Mouse (Mus musculus): ENCODE data around the gene Padi1.

Padi1 gene

DNA sequence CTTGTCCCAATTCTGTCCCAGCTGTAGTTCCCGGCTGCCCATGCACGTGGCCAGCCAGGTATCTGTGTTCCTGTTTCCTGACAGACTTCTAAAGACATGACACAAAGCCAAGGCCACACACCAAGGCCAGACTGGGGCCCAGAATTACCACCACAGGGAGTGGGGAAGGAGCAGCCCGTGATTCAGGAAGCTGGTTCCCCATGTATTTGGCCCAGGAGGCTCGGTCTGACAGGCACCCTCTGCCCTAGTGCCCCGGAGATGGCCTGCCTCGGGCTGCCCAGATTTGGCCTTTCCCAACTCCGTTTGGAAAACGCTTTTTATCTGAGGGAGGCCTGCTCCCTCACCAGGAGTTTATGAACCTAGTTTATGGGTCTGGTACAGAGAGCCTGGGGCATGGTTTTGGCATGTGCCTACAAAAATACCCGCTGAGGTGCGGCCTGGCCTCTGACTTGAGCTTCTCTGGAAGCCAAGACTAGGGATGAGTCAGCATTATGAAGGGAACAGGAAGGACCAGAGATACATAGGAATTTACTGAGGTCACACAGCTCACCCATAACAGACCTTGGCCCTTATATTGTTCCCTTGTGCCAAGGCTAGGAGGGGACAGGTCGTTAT, 16.6 kb upstream of the Padi1 start:
- DNase-seq (ENCODE audit: low spot score), result no peak

DNA sequence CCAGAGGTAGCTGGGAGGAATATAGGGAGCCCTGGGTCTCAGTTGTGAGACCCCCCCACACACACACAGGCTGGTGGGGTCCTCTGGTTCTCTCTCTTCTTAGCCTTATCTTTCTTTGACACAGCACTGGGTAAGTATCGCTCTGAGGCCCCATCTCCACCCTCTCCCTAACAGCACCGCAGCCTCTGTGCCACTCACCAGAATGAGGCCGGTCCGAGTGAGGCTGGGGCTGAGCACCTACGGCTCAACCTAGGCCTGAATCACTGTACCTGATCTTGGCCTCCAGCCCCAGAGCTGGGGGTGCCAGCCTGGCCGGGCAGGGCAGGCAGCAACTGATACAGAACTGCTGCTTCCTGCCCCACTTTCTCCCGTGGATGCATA, 15.2 kb upstream of the Padi1 start:
- no peak for DNase-seq (ENCODE audit: low spot score)

DNA sequence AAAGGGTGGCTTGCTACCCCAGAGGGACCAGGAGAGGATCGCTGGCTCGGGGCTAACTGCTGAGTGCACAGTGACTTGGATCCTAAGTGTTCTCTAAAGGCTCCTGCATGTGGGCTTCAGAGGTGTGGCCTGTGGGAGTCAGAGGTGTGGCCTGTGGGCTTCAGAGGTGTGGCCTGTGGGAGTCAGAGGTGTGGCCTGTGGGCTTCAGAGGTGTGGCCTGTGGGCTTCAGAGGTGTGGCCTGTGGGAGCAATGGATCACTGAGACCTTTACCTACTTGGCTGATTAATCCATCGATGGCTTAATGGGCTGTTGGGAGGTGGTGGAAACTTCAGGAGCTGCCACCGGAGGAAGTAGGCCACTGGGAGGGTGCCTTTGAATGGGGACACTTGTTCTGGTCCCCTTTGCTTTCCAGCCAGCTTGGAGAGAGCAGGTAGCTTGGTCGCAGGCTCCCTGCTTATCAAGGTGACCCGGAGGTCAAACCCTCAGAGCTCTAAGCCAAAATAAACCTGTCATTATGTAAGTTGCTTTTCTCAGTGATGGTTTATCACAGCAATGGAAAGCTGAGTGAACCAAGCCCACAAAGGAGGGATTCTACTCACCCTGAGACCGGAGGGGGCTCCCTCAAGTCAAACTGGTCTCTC, 14.7 kb upstream of the Padi1 start:
- DNase-seq (ENCODE audit: low spot score), result no peak

DNA sequence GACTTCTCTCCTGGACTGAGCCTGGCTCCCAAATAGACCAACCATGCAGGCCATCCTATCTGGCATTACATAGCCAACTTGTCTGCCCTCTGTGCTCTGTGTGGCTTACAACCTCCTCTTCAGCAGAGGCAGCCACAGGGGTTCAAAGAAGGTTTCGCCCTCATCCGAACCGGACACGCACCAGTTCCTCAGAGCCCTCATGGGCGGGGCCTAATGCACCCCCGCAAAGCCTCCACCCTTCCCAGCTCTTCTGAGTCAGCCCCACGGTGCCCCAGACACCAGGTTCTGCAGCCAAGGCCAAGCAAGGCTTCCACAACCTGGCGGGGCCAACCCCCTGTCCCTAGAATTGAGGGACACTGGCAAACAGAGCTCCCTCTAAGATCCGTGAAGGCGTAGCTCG, 13.7 kb upstream of the Padi1 start:
- no peak for DNase-seq (ENCODE audit: low spot score)

DNA sequence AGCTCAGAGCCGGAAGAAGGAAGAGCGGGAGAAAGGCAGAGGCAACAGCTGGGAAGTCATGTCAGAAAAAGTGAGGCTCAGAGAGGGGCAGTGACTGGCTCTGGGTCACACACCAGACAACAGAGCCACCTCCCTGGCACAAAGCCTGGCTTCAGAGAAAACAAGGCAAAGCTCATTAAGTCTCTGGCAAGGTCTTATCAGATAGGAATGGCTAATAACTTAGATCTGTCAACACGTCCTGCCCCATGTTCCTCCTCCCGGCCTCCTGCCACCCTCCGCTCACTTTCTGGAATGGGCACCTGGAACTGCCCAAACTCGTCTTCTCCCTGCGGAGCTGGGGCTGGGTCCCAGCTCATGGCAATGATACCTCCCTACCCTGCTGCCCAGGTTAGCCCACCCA, 12.2 kb upstream of the Padi1 start:
- no peak for DNase-seq (ENCODE audit: low spot score)

DNA sequence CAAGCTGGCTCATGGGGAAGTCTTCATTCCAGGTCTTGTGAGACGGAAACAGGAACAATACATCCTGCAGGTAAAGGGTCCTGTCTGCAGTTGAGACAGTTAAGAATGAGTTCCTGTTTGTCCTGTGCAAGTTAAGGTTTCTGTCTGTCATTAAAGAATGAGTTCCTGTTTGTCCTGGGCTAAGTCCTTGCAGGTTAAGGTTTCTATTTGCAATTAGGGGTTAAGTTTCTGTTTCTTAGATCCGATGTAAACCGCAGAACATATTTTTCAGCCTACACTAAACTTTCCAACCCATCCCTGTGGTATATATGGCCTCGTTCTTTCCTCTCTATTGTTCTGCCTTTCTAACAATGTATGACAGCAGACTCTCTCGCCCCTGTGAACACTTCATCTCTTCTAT, 11.5 kb upstream of the Padi1 start:
- no peak for DNase-seq (ENCODE audit: low spot score)

DNA sequence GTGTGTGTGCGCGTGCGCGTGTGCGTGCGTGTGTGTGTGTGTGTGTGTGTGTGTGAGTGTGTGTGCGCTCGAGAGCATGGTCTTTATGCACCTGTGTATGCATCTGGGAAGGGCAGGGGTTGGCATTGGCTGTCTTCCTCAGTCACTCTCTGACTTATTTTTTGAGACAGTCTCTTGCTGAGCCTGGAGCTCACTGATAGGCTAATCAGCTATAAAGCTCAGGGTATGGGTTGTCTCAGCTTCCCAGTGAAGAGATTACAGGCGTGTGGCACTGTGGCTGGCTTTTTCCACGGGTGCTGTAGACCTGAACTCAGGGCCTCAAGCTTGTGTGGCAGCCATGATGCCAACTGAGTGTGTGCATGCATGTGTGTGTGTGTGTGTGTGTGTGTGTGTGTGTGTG, 9.6 kb upstream of the Padi1 start:
- no peak for DNase-seq (ENCODE audit: low spot score)

DNA sequence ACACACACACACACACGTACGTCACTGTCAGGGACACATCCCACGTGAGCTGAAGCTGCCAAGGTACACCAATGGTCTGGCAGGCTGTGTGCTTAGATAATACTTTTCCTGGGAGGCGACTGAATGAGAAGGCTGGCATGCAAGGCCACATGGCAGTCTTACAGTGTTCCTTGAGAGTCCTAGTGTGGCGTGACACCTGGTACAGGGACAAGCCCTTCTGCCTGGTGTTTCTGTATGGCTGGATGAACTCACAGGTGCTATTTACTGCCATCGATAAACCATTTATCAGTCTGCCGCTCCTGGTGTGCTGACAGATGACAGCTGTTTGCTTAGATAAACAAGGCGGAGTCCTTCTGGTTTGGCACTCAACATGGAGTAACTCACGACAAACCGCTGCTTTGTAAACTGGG, 8.9 kb upstream of the Padi1 start:
- DNase-seq (ENCODE audit: low spot score), result no peak

DNA sequence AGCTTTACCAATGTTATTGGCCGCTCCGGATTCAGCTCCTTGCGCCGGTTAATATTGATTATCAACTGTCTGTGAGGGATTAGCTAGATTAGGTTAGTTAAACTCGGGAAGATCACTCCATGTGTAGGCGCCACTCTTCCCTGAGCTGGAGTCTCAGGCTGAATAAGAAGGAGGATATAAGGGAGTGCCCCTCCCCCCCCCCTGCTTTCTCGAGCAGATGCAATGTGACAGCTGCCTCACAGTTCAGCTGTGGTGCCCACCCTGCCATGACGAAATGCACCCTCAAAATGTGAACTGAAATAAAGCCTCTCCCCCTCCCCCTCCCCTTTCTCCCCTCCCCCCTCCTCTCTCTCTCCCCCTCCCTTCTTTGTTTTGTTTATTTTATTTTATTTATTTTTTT, 8.0 kb upstream of the Padi1 start:
- no peak for DNase-seq (ENCODE audit: low spot score)

DNA sequence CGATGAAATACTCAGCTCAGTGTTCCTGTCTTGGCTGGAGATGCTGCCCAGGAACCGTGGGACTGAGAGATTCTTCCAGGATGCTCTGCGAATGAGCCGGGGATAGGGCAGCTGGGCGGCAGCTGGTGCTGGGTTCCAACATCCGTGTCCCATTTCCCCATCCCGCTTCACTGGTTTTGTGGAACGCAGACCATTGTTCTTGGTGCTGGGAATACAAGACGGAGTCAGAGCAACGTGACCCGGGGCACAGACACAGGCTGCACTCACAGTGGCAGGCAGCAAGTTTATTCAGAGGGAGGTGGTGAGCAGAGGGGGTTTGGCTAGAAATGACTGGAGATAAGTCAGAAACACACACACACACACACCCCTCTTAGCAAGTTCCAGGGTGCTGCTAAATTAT, 3.7 kb upstream of the Padi1 start:
- DNase-seq (ENCODE audit: low spot score), result no peak

DNA sequence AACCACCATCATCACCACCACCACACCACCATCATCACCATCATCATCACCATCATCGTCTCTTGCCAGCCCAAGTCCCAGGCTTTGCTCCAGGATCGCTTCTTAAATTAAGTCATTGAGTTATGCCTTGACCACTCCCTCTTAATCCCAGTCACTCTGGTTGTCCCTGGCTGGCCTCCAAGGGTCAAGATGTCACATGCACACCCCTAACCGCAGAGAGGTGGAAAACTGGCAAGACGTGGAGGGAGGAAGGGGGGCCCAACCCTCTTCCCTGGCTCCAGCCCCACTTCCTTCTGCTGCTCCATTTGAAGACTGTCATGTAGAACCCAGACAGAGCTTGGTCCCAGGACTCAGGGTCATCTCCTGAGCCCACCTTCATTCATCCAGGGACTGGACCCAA, 587 bp downstream of the Padi1 start:
- DNase-seq (ENCODE audit: low spot score), result no peak

DNA sequence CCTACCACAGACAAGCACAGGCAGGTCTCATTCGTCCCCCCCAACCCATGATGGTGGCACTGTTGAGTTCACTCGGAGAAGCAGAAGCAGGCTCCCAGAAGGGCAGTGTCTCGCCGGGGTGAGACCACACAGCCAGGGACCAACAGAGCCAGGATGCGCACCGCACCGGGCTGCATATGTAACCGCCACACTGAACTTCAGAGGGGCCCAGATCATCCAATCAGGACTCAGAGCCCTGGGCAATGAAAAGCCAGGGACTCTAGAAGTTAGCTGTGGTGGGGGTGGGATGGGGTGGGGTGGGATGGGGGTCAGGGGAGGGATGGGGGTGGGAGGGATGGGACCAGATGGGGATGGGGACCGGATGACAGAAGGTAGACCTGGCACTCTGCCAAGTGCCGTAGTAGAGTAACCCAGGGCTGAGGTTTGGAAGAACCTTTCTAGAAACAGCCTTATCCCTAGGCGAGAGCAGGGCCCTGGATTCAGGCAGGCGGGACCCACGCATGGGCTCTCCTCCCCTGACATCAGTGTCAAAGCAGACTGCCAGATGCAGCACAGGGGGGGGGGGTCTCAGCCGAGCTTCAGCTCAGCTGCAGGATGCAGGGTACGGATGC, 1.8 kb downstream of the Padi1 start:
- DNase-seq (ENCODE audit: low spot score), result no peak

DNA sequence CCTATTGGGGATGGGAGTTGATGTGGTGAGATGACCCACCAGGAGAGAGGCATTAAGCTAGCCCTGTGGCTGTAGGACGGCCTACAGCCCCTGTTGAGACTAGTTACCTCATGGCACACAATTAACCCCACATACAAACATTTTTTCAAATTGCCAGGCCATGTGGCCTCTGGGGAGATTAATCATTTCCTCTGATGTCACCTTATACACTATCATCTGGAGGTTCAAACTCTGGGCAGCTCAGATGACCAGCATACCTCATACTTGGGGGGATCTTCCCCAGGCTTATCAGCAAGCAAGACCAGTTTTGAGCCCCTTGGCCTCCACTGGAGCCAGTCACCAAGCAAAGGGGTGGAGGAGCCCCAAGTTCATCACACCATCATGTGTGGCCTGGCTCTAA, 2.7 kb downstream of the Padi1 start:
- no peak for DNase-seq (ENCODE audit: low spot score)

DNA sequence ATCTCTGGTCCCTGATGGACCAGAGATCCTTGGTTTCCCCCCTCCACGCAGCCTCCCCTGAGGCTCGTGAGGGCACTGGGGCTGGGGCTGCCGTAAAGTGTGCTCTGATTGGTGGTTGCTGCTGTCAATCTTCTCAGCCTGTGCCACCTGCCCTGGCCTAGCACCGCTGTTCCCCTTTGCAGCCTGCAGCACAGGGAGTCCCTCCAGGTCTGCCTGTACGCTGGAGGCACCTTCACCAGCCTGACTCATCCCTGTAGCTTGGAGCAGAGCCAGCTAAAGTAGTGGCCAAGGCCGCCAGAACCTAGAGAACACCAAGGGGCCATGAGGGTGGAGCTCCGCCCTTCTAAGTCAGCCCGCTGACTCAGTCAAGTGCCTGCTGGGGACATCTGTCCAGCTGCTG, 7.7 kb downstream of the Padi1 start:
- peak; percentile 4 for DNase-seq (ENCODE audit: low spot score)

DNA sequence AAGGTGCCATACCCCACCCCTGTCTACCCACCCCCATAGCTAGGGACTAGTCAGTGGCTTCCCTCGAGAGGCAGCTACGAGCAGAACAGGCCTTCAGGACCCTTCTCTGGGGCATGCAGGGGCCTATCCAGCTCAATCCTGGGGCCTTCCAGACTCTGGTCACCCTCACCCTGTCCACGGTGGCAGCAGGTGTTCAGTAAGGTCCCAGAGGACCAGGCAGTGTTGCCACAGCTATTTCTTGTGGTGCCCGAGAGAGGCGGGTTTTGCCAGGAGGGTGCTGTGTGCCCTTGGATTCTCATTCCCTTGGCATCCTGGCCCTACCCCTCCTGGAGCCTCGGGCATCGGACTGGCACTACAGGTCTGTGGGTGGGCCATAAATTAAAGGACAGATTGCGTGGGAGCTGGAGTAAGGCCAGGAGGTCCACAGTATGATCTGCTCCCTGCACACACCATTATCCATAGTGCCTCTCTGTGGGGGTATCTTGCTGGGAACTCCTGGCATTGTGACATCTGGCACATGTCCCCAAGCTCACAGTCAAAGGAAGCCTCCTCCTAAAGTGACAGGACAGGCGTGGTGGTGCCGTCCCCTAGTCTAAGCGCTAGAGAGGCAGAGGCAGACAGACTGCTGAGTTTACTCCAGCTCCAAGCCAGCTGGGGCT, 9.2 kb downstream of the Padi1 start:
- DNase-seq (ENCODE audit: low spot score), result no peak

DNA sequence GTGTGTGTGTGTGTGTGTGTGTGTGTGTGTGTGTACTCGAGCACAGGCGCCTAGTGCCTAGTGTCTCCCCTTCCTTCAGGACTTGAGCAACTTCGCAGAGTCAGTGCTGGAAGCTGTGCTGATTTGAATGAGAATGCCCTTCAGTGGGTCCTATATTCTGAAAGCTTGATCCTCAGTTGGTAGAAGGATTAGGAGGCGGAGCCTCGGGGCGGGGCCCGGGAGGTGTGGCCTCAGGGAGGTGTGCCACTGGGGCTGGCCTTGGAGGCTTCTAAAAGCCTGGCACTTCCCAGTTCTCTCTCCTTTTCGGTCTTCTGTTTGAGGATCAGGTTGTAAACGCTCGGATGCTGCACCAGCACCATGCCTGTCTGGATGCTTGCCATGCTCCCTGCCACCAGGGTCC, 9.9 kb downstream of the Padi1 start:
- no peak for DNase-seq (ENCODE audit: low spot score)

DNA sequence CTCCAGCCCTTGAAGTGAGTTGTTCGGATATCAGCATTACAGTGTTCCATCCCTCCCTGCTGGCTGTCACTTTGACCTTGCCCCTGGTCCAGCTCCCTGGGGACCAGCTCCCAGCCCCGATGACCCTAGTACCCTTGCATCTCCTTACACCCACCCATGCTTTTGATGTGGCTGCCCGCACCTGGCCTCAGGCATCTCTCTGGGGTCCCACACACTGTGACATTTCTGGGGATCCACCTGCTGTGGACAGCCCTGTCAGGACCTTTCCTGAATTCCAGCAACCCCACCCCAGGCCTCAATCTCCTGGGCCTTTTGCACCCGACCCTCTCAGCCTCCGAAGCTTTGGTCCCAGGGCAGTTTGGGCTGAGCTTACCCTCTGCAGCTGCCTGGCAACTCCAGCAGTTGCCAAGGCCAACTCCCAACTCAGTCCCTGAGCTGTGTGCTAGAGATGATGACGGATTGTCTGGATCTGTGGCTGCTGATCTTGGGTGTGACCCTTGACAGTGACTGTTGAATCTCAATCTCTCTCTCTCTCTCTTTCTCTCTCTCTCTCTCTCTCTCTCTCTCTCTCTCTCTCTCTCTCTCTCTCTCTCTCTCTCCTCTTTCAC, 11.1 kb downstream of the Padi1 start:
- no peak for DNase-seq (ENCODE audit: low spot score)

DNA sequence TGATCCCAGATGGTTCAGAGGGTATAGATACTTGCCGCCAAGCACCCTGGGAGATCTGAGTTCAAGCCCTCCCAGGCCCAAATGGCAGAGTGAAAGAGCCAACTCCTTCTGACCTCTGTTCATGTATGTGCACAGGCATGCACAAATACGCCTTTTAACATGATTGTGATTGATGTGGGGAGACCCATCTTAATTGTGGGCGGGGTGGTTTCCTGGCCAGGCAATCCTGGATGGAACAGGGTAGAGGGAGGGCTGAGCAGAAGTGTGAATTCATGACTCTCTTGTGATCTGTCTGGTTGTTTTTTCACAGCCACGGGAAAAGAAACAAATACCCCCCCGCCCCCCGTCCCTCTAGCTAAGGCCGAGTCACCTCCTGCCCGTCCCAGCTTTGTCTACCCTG, 12.8 kb downstream of the Padi1 start:
- no peak for DNase-seq (ENCODE audit: low spot score)

DNA sequence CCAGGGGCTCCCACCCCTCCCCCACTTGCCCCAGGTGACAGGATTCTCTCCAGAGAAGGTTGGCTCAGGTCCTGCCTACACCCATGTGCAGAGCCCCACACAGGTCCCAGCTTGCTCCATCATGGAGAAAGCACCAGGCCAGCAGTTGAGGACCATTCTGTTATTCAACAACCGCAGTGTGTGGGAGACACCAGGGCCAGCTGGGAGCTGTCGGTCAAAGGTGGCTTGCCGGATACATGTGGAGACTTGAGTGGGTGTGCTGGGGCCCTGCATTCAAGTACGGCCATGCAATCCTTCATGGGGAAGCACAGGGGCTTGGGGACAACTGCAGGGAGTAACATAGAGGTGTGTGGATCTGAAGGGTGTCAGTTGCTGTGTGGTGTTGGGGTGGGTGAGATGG, 13.8 kb downstream of the Padi1 start:
- no peak for DNase-seq (ENCODE audit: low spot score)

DNA sequence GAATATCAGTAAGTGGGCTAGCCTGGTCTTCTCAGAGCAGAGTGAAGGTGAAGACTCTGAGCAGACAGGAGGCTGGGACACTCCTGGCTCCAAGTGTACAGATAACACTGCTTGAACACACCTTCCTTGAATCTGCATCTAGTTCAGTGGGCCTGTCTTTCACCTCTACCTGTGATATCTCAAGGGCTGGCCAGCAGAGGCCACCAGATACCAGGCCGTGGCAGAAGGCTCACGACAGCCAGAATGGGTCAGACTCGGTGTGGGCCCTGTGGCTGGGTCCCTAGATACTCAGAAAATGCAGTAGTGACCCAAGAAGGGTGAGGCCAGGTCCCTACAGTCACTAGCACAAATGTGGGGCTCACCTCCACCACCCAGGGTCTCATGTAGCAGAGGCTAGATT, 18.3 kb downstream of the Padi1 start:
- no peak for DNase-seq (ENCODE audit: low spot score)

DNA sequence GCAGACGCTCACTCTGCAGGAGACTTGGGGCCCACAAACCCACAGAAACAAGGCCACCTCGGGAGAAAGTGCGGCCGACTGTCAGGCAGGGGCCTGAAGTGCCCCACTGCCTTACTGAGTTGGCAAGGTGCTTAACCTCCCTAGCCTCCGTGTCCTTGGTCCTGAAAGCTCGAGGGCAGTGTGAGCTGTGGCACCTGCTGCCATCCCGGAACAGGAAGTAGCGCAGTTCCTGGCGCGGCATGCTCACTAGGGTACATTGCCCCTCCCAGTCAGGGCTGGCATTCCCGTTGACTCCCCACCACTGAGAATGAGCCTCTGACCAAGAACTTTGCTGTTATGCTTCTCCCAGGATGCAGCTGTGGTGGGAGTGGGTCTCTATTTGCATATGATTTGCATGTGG, 19.6 kb downstream of the Padi1 start:
- no peak for DNase-seq (ENCODE audit: low spot score)

DNA sequence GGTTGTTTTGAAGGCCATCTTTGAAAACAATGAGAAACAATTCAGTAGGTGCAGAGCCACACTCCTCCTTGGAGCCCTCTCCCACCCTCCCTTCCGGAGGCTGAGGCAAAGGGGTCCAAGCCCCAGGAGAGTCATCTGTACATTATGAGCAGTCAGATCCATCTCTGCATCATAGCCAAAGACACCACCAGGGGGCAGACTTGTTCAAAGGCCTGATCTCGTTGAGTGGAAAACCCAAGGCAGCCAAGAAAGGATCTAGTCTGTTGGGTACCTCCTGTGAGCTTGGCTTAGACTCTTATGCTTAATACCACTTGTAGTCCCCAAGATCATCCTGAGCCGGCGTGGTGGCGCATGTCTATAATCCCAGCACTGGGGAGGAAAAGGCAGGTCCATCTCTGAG, 23.6 kb downstream of the Padi1 start:
- no peak for DNase-seq (ENCODE audit: low spot score)

DNA sequence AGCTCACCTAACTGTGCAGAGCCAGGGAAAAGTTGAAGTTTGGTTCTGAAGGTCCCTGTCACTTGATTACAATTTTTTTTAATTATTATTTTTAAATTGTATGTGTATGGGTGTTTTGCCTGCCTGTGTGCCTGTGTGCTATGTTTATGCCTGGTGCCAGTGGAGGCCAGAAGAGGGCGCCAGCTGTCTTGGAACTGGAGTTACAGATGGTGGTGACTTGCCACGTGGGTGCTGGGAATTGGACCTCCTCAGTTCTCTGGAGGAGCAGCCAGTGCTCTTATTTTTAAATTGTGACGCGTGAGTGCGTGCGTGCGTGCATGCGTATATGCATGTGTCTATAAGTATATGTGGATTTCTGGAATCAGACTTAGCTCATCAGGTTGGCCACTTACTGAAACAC, 28.2 kb downstream of the Padi1 start:
- DNase-seq (ENCODE audit: low spot score), result no peak
